Mouse (Mus musculus): Measurements from ENCODE around the gene Vezt.

DNA sequence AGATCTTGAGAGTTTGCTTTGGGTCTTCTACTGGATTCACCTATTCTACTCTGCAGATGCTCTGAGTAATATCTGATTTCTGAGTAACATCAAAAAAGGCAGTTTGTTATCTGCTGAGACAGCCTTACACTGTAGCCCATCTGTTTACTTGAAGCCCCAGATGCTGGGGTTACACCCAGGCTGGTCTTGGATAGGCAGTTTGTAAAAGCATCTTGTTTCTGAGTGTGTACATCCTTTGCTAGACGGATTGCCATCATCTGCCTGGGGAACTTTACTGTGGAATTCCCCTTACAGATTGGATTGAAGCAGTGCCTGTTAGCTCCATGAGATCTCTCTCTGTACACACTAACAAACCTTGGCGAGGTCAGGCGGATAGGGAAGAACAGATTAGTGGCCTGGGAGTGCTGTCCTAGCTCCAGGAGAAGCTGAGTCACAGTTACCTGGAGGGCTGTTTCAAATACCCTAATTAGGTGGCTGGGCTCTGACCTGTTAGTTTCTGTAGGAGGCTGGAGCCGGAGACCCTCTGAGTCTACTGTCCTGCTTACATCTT is 37.4 kb upstream of the Vezt start:
- no peak for TF ChIP-seq CTCF (IDR thresholded peaks at IDR 0.05; ENCODE audit: low read depth)
- peak; percentile 90 for TF ChIP-seq EP300 (IDR thresholded peaks at IDR 0.05; ENCODE audit: low read depth)
